Mouse (Mus musculus): ENCODE measurements around the gene Ccdc57. TPM values are rescaled to one million over a fixed set of nuclear protein-coding genes. Genes with fewer than 3 reads are reported as not detected.
"Not testable (repeated sequence)": the region's sequence is repeated elsewhere in the genome, so short reads cannot be mapped to it uniquely, and the experiment has no call there.

Ccdc57 gene
- total RNA-seq, 2 experiments from 2014 or later, result 4.1 to 4.9 TPM

DNA sequence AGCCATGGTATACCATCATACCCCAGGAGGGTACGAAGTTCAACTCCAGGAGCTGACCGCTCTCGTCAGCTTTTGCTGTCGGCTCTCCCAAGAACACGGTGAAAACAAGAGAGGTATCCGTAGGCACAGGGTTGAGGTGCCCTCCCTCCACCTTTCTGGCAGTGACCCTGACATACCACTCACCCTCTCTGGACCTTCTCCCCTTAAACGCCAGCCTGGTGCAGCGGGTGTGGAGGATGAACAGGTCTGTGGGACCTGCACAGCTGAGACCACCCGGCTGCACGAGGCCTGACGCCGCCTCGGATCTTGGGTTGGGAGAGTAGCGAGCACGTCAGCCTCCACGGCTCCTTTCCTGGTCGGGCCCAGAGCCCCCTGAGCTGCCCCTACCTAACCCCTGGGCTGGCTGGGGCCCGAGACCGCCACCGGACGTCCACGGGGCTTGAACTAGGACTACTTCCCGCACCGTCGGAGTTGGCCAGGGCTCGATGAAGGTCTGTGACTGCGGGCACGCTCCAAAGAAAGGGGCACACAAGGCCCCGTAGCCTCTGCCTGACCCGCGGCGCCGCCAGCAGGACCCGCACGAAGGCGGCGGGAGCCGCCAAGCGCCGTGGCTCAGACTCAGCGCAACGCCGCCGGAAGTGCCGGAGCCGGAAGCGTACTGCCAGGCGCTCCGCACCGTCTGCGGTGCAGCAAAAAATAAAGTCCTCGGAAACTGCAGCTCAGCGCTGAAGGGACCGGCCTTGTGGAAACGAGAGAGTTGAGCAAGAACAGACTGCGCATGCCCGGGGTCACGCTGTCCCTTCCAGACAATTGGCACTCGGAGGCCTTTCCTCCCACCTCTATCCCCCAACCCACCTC, 136.7 kb downstream of the Ccdc57 start, which contains the start of gene Dus1l:
Dus1l (minus strand) TSS at position 648 of the 858 bp plus-strand sequence.
- intact Hi-C loops (cut with DNase I), result no loop called here
- peak; percentile 96 to 98 for DNase-seq

DNA sequence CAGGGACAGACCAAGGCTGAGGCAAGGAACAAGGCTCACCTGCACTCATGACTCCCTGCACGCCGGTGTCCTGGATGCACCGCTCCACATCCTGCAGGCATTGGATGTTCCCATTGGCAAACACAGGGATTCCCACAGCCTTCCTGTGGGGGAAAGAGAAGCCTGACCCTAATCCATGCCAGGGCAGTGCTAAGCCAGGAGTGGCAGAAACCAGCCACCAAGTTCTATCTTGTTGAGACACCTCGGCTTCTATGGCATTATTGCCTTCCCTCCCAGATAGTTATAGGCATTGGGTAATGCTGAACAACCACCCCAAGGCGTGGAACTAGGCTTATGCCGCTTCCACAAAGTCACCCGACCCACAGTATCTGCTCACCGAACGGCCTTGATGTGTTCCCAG, 140.0 kb downstream of the Ccdc57 start:
- intact Hi-C loops (cut with DNase I), result no loop called here
- DNase-seq, result no peak

DNA sequence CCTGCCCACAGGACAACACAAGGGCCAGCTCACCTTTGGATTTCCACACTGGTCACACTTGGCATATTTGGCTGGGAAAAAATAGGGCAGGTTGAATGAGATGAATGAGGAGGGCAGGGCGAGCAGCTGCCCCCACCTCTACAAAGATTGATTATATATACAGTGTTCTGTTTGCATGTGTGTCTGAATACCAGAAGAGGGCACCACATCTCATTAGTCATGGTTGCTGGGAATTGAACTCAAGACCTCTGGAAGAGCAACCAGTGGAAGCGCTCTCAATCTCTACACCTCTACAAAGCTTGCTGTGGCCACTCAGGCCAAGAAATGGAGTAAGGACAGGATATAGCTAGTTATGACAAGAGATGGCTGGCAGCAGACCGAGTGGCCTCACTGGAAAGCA, 142.9 kb downstream of the Ccdc57 start:
- intact Hi-C loops (cut with DNase I), result loop anchor here (10.0 kb wide), 1 partner anchor 295 kb away; the partner anchor contains the start of gene Slc25a10
- DNase-seq, result no peak

DNA sequence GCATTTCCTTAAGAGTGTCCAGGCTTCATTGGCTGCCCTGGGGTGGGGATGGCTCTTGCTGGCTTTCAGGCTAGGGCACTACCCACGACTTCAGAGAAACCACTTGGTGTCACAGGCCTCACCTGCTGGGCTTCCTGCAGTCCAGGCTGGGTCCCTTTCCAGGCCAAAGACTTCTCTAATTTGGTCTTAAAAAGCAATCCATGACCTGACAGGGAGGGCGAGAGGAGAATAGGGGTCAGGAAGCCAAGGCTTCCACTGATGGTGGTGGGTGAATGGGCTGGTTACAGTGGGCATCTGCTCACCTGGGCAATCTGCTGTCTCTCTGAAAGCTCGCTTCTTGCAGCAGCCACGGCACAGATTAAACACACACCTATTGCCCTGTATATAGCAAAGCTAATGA, 143.3 kb downstream of the Ccdc57 start:
- intact Hi-C loops (cut with DNase I), result loop anchor here (10.0 kb wide), 1 partner anchor 295 kb away; the partner anchor contains the start of gene Slc25a10
- DNase-seq, result no peak

DNA sequence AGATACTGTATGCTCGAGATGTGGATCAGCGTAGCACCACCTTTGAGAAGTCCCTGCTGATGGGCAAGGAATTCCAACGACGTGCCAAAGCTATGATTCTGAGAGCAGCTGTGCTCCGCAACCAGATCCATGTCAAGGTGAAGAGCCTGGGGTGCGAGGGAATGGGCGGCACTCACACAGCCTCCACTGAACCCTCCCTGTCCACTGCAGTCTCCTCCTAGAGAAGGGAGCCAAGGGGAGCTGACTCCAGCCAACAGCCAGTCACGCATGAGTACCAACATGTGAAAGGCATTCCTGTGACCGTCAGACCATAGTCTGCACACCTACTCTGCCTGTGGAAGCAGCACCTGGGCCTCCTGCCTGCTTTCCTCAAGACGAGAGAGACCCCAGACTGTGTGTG, 144.2 kb downstream of the Ccdc57 start:
- intact Hi-C loops (cut with DNase I), result loop anchor here (10.0 kb wide), 1 partner anchor 294 kb away; the partner anchor contains the start of gene Slc25a10
- not testable (repeated sequence) for DNase-seq

DNA sequence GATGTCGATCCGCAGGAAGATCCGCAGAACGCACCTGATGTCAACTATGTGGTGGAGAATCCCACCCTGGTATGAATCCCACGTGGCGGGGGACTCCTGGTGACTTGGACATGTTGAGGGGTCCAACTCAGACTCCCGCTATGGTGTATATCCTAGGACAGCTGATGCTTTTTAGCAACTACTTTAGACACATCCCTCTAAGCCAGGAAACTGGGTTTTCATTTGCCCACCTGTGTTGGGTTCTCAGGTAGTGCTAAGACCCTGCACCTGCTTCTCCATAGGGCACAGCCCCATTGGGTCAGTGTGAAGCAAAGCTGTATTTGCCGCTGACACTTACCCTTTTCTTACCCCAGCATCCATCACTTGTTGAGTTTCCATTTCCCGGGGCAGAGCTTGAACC, 147.5 kb downstream of the Ccdc57 start:
- DNase-seq, result no peak
- intact Hi-C loops (cut with DNase I), result loop anchor here (10.0 kb wide), 1 partner anchor 290 kb away; the partner anchor contains the start of gene Slc25a10

DNA sequence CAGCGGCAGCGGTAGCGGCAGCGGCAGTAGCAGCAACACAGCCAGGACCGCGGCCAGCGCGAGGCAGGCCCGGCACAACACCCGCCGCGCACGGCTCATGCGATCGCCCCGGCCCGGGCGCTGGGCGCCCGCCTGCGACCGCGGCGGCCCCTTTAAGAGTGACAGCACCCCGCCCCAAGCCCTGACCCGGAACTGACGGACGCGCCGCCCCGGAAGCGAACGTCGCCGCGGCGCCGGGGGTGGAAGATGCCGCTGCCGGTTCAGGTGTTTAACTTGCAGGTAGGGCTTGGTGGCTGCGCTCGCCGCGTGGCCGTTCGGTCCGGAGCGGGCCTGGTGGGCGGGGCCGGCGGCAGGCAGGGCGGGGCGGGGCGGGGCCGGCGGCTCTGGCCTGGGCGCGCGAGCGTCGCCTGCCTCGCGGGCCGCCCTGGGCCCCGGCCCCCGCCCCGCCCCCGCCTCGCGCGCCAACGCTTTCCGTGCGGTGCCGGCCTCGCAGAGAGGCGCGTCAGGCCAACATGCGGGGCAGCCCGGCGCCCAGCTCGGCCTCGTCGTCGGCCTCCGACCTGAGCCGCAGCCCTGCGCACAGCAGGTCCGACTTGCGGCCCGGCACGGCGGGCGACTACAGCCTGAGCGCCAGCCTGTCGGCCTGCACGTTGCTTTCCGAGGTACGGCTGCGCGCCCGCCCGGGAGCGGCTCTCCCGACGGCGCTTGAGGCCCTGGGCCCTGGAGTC, 148.4 kb downstream of the Ccdc57 start, which contains the start of the genes Rfng and Gps1:
Rfng (minus strand) TSS at position 144 of the 728 bp plus-strand sequence.
Gps1 (plus strand) TSS at position 209 of the 728 bp plus-strand sequence.
- intact Hi-C loops (cut with DNase I), result loop anchor here (10.0 kb wide), 1 partner anchor 289 kb away; the partner anchor contains the start of gene Slc25a10

DNA sequence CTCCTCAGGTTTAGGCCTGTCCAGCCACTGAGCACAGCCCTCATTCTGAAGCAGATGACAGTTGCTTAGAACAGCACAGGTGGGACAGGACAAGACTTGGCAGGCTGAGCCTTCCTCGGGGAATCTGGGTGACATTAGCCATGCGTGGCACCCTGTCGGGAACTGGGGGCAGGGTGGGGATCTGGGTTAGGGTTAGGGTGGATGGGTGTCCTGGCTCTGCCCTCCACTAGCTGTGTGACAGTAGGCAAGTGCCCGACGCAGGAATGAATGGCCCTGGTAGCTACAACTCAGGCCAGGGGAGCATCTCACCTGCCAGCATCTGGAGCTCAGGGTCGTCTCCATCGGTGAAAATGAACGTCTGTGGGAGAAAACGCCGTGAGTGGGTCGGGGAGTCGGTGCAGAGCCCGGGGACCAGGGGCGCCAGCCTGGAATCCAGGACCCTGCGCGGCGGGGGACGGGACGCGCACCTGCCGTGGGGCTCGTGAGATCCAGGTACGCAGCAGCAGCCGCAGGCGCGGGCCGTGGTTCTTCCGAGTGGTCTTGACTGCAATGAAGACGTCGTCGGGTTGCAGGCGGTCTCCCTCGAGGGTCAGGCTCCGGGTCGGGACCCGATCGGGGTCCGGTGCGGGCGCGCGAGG, 149.1 kb downstream of the Ccdc57 start:
- intact Hi-C loops (cut with DNase I), result loop anchor here (10.0 kb wide), 1 partner anchor 289 kb away; the partner anchor contains the start of gene Slc25a10
- no peak for DNase-seq

More for the DNA sequence above, 148.4 kb downstream of the Ccdc57 start, which contains the start of the genes Rfng and Gps1:
- DNase-seq, result peak; percentile 79 to 80

DNA sequence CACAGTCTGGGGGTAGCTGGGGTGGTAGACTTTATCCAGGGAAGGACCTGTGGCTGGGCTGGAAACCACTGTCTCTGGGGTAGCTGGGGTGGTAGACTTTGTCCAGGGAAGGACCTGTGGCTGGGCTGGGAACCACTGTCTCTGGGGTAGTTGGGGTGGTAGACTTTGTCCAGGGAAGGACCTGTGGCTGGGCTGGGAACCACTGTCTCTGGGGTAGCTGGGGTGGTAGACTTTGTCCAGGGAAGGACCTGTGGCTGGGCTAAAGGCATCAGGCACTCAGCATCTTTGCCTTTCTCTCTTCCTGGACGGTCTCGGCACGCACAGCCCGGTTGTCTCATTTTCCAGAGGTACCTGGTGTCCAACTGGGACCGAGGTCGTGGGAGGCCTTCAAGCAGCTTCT, 151.3 kb downstream of the Ccdc57 start:
- DNase-seq, result not testable (repeated sequence)

DNA sequence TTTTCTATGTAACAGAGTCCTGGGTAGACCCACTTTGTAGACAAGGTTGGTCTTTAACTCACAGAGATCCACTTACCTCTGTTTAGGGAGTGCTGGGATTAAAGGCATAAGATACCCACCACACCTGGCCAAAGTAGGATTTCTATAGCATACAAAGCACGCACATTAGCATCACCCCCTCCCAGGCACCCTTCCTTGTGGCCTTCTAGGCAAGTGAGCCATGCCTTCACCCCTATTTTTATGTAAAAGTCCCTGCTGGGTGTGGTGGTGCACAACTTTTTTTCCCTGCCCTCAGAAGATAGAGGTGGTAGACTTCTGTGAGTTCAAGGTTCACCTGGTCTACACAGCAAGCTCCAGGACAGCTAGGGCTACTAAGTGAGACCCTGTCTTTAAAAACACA, 152.8 kb downstream of the Ccdc57 start:
- intact Hi-C loops (cut with DNase I), result loop anchor here (5.0 to 10.0 kb wide), 2 partner anchors 118 to 285 kb away; partner anchors contain the start of genes Notum and Slc25a10
- DNase-seq, result no peak

More for the DNA sequence above, 151.3 kb downstream of the Ccdc57 start:
- intact Hi-C loops (cut with DNase I), result loop anchor here (10.0 kb wide), 1 partner anchor 287 kb away; the partner anchor contains the start of gene Slc25a10

DNA sequence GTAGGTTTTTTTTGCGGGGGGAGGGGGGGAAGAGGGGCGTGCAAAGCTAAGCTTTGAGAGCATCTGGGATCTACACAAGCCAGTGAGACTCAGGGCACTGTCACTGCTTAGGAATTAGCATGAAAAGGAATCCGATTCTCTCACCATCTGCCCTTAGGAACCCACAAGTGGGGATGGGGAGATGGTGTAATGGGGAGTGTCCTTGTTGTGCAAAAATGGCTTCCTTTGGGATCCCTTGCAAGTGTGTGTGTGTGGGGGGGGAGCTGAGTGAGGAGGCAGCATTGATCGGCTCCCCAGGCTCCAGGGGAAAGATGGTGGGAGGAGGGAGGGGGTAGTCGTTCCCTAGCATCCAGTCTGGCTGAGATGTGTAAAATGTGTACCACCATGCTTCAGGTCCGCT, 155.5 kb downstream of the Ccdc57 start:
- intact Hi-C loops (cut with DNase I), result loop anchor here (5.0 kb wide), 1 partner anchor 115 kb away; the partner anchor contains the start of gene Notum

More for the DNA sequence above, 155.5 kb downstream of the Ccdc57 start:
- no peak for DNase-seq

Other genes starting within 250 kb of the Ccdc57 start
- gene Cenpx, start 219.1 kb downstream of the Ccdc57 start, total RNA-seq (2021), result 10 to 100 TPM; 23.2 to 27.0 TPM
- gene Lrrc45, start 218.9 kb downstream of the Ccdc57 start, total RNA-seq (2021), result 1 to 10 TPM; 3.7 to 4.1 TPM
- gene Rac3, start 211.4 kb downstream of the Ccdc57 start, total RNA-seq (2021), result under 1 TPM; 0.84 to 0.92 TPM
- gene Dcxr, start 205.6 kb downstream of the Ccdc57 start, total RNA-seq (2021), result 1 to 10 TPM; 4.5 to 9.2 TPM
- gene Cbr2, start 200.8 kb downstream of the Ccdc57 start, total RNA-seq (2021), result 10 to 100 TPM in 1 of 2 experiments, 1 to 10 TPM in 1; 9.2 to 15.8 TPM
- 10 to 100 TPM; 29.5 to 31.9 TPM for gene Hmga1b, start 170.1 kb downstream of the Ccdc57 start, total RNA-seq (2021)
- gene Rfng, start 148.7 kb downstream of the Ccdc57 start, total RNA-seq (2021), result 1 to 10 TPM; 9.9 to 10.0 TPM
- 10 to 100 TPM; 52.6 to 52.7 TPM for gene Gps1, start 148.6 kb downstream of the Ccdc57 start, total RNA-seq (2021)
- 10 to 100 TPM; 31.3 to 32.9 TPM for gene Dus1l, start 136.5 kb downstream of the Ccdc57 start, total RNA-seq (2021)
- 10 to 100 TPM; 12.5 to 20.0 TPM for gene Fasn, start 108.3 kb downstream of the Ccdc57 start, total RNA-seq (2021)
- gene Slc16a3, start 15.6 kb upstream of the Ccdc57 start, total RNA-seq (2021), result 100 to 1,000 TPM; 365 to 521 TPM
- 10 to 100 TPM; 51.6 to 54.5 TPM for gene Csnk1d, start 58.5 kb upstream of the Ccdc57 start, total RNA-seq (2021)
- gene Cd7, start 106.5 kb upstream of the Ccdc57 start, total RNA-seq (2021), result not detected
- not detected for gene Sectm1b, start 130.7 kb upstream of the Ccdc57 start, total RNA-seq (2021)
- gene Sectm1a, start 148.3 kb upstream of the Ccdc57 start, total RNA-seq (2021), result not detected
- gene Tex19.2, start 185.8 kb upstream of the Ccdc57 start, total RNA-seq (2021), result not detected
- not detected for gene Tex19.1, start 213.3 kb upstream of the Ccdc57 start, total RNA-seq (2021)
- 1 to 10 TPM; 1.4 to 1.5 TPM for gene Uts2r, start 227.4 kb upstream of the Ccdc57 start, total RNA-seq (2021)

Measured in gastrocnemius, postnatal 36 days (tissue).